Mouse (Mus musculus): Measurements from ENCODE around the gene Fgf9.

DNA sequence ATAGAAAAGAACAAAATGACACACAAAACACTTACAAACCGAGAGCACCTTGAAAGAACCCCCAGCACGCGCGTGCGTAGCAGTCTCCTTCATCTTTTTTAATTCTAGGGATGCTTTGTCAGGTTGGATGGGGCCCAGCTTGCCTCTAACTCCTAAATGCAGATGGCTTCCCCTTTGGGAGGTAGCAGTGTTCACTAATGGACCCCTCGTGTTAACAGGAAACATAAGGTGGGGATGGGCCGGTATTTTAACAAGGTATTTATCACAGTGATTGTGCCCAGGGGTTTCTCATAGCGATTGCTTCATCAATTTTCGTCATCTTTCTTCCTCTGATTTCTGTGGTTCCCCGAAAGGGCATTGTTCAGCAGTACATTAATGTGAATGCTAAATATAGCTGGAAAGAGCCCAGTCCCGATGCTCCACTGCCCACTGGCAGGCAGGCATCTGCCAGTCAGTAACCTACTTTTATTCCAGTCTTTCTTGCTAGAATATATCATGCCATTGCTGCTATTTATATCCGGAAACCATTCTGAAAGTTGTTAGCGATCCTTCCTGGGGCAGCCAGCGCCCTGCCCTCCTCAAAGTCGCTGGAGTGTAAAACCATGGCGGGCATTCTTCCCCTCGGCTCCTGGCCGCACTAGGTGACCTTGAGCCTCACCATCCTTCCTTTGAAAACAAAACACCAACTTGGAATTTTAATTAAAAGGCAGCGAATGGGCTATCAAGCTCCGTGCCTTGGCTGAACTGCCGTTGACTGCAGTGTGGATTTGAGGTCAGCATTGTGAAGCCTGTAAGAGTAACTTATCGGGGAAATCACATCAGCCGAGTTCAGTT is 79.5 kb downstream of the Fgf9 start:
- no peak for TF ChIP-seq EP300 (IDR thresholded peaks at IDR 0.05; ENCODE audit: low read depth)
- no peak for TF ChIP-seq CTCF (IDR thresholded peaks at IDR 0.05; ENCODE audit: low read depth)

Measured in heart, postnatal 0 days (tissue).